Mouse (Mus musculus): ENCODE results near the gene Rbfox1.

- TF ChIP-seq CTCF (IDR thresholded peaks at IDR 0.05; ENCODE audit: low read depth) = no peak
- no peak for TF ChIP-seq EP300 (optimal IDR thresholded peaks at IDR 0.05)
Observed at GRCm38 (mm10) chr16:6791218-6791617, 906.1 kb downstream of the Rbfox1 start.
